Mouse (Mus musculus) gastrocnemius, postnatal 25 days (tissue): ENCODE measurements around the gene Itga10. TPM values are rescaled to one million over a fixed set of nuclear protein-coding genes. Genes with fewer than 3 reads are reported as not detected.

ENCODE experiments used
- total RNA-seq, 2 experiments: library from RNA; stranded (reverse); gene quantifications; 1 replicate in 1 of 2; 2 replicates in 1 of 2; pipeline ENCODE4 v1.2.3; 2021

The Itga10 gene
- total RNA-seq, 2 experiments from 2014 or later, result 0.70 to 1.2 TPM

Other genes with a start within 250 kb of the Itga10 start
- not detected for gene BC107364, start 193.3 kb upstream of the Itga10 start, total RNA-seq
- 100 to 1,000 TPM; 474 to 621 TPM for gene Hfe2, start 120.4 kb upstream of the Itga10 start, total RNA-seq
- 100 to 1,000 TPM; 343 to 504 TPM for gene Txnip, start 87.6 kb upstream of the Itga10 start, total RNA-seq
- gene Gm16253, start 68.6 kb upstream of the Itga10 start, total RNA-seq, result 1 to 10 TPM; 1.1 TPM
- gene Polr3gl, start 51.4 kb upstream of the Itga10 start, total RNA-seq, result 10 to 100 TPM; 34.0 to 38.1 TPM
- gene Ankrd34a, start 48.9 kb upstream of the Itga10 start, total RNA-seq, result 1 to 10 TPM in 1 of 2 experiments, under 1 TPM in 1; 0.95 to 1.1 TPM
- gene Lix1l, start 44.4 kb upstream of the Itga10 start, total RNA-seq, result 1 to 10 TPM; 6.7 to 7.0 TPM
- gene Rbm8a, start 15.7 kb upstream of the Itga10 start, total RNA-seq, result 10 to 100 TPM; 22.9 to 24.1 TPM
- gene Pex11b, start 10.2 kb upstream of the Itga10 start, total RNA-seq, result 10 to 100 TPM; 20.4 to 22.1 TPM
- under 1 TPM; 0.10 to 0.13 TPM for gene Gm42957, start 10.1 kb upstream of the Itga10 start, total RNA-seq
- gene Ankrd35, start 24.5 kb downstream of the Itga10 start, total RNA-seq, result under 1 TPM; 0.51 to 0.67 TPM
- 1 to 10 TPM; 6.5 to 6.9 TPM for gene Pias3, start 50.8 kb downstream of the Itga10 start, total RNA-seq
- under 1 TPM; 0.56 to 0.67 TPM for gene Nudt17, start 63.0 kb downstream of the Itga10 start, total RNA-seq
- gene Polr3c, start 82.0 kb downstream of the Itga10 start, total RNA-seq, result 10 to 100 TPM; 18.0 to 20.6 TPM
- 100 to 1,000 TPM in 1 of 2 experiments, 10 to 100 TPM in 1; 87.8 to 109 TPM for gene Rnf115, start 82.1 kb downstream of the Itga10 start, total RNA-seq
- gene Pdzk1, start 183.7 kb downstream of the Itga10 start, total RNA-seq, result not detected
- gene Cd160, start 183.8 kb downstream of the Itga10 start, total RNA-seq, result not detected